Mouse (Mus musculus): ENCODE measurements around the gene Pp2d1.

Pp2d1 gene

GRCm38 (mm10) chr17:53479604-53480041 is 59.6 kb downstream of the Pp2d1 start:
- peak; percentile 41 for DNase-seq (ENCODE audit: low read depth, low spot score)

- peak; percentile 97 for DNase-seq (ENCODE audit: low read depth, low spot score)
These were observed 60.2 kb downstream of the Pp2d1 start, which contains the start of gene Rab5a for GRCm38 (mm10) chr17:53478858-53479603. Gene Rab5a (plus strand): TSS chr17:53479234.

GRCm38 (mm10) chr17:53478066-53478857 is 61.0 kb downstream of the Pp2d1 start:
- DNase-seq (ENCODE audit: low read depth, low spot score), result peak; percentile 59

- no peak for DNase-seq (ENCODE audit: low read depth, low spot score)
These were observed 70.6 kb downstream of the Pp2d1 start for GRCm38 (mm10) chr17:53468697-53469096.

- no peak for DNase-seq (ENCODE audit: low read depth, low spot score)
These were observed 73.7 kb downstream of the Pp2d1 start for GRCm38 (mm10) chr17:53465569-53465968.

GRCm38 (mm10) chr17:53463496-53463840 is 75.8 kb downstream of the Pp2d1 start:
- DNase-seq (ENCODE audit: low read depth, low spot score), result no peak

- peak; percentile 32 for DNase-seq (ENCODE audit: low read depth, low spot score)
These were observed 76.4 kb downstream of the Pp2d1 start, which contains the start of gene Efhb for GRCm38 (mm10) chr17:53462603-53463495. Gene Efhb (minus strand): TSS chr17:53463321.
